Mouse (Mus musculus): Measurements from ENCODE around the gene Dis3l.

DNA sequence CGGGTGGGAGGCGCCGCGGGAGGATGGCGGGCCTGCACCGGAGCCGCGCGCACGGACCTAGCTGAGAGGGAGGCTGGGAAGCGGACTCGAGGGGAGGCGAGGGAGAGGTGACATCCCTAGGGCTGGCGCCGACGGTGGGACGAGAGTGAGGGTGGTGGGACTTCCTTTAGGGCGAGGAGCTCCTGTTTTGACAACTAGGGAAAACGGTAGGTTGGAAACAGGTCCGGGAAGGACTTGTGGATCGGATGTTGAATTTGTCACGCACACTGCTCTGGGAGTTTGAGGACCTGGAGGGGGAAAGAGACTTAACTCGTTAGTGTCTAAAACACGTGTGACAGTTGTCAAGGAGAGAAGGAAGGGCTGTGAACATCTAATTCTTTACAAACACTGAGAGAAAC, 59.3 kb downstream of the Dis3l start:
- no peak for TF ChIP-seq CTCF (IDR thresholded peaks at IDR 0.05; ENCODE audit: borderline replicate concordance, insufficient read depth, low read length)
- TF ChIP-seq POLR2A (IDR thresholded peaks at IDR 0.05; ENCODE audit: low read depth, low read length): no peak
